Mouse (Mus musculus) cortical plate, adult 2 months (tissue): ENCODE measurements around the gene Fam241b.

Experiments used
- CTCF ChIP-seq: fragments of 200-500 bp; IDR thresholded peaks from 2 replicates; pipeline ENCODE4 v1.5.1; 2011; ENCODE audit warnings: mild to moderate bottlenecking, control low read depth, low read length; ENCODE audit not compliant: insufficient read depth; ENCODE audit errors: extremely low read depth
- POLR2A ChIP-seq: fragments of 200-500 bp; IDR thresholded peaks from 2 replicates; pipeline ENCODE4 v1.6.1; 2011; ENCODE audit warnings: mild to moderate bottlenecking, low read length, control low read depth; ENCODE audit not compliant: insufficient read depth; ENCODE audit errors: extremely low read depth

DNA sequence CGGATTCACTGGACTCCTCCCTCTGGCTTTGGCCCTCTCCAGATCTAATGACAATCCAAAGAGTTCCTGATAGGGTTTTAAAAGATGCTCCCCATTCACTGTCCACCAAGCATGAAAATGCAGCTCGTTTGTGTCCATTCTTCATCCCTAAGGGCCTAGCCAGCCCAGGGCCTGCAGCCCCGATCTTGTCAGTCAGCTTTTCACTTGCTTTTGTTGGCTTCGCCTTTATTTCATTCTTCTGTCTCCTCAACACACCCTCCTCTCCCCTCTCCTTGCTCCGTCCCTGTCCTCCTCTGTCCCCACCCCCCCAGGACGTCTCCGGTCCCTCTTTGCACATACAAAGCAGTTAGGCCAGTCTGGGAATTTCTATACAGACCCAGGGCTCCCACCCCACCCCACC lies 6.2 kb upstream of the Fam241b start:
- TF ChIP-seq CTCF (no peak), POLR2A (no peak)
